Mouse (Mus musculus) layer of hippocampus, adult 9-10 months (tissue): ENCODE results near the gene Hspb8.
A peak's percentile ranks its signal among the peaks of the same experiment; 100 is the strongest.

Experiments used
- DNase-seq: peaks from one replicate; pipeline ENCODE4 v3.0.0; 2022; ENCODE audit warnings: low spot score

The Hspb8 gene

GRCm38 (mm10) chr5:116422699-116423201 lies at the start of gene Hspb8:
Gene Hspb8, minus strand, starts transcription at chr5:116422864.
- no peak for DNase-seq

- no peak for DNase-seq
Observed at GRCm38 (mm10) chr5:116461354-116462042, 38.8 kb upstream of the Hspb8 start.

- DNase-seq, result no peak
Observed at GRCm38 (mm10) chr5:116459970-116460369, 37.3 kb upstream of the Hspb8 start.

- DNase-seq, result no peak
Observed at GRCm38 (mm10) chr5:116457791-116458190, 35.1 kb upstream of the Hspb8 start.

- no peak for DNase-seq
Observed at GRCm38 (mm10) chr5:116456796-116457515, 34.3 kb upstream of the Hspb8 start.

GRCm38 (mm10) chr5:116453401-116453851 lies 30.8 kb upstream of the Hspb8 start:
- no peak for DNase-seq

GRCm38 (mm10) chr5:116450901-116451300 lies 28.2 kb upstream of the Hspb8 start:
- DNase-seq, result no peak

GRCm38 (mm10) chr5:116449522-116450225 lies 27.0 kb upstream of the Hspb8 start:
- no peak for DNase-seq

GRCm38 (mm10) chr5:116448409-116449191 lies 25.9 kb upstream of the Hspb8 start:
- DNase-seq, result no peak

- DNase-seq, result no peak
Observed at GRCm38 (mm10) chr5:116447821-116448350, 25.2 kb upstream of the Hspb8 start.

GRCm38 (mm10) chr5:116446552-116446951 lies 23.9 kb upstream of the Hspb8 start:
- no peak for DNase-seq

GRCm38 (mm10) chr5:116445634-116446367 lies 23.1 kb upstream of the Hspb8 start:
- DNase-seq, result no peak

- DNase-seq, result no peak
Observed at GRCm38 (mm10) chr5:116444517-116444916, 21.9 kb upstream of the Hspb8 start.

- DNase-seq, result peak; percentile 54
Observed at GRCm38 (mm10) chr5:116443459-116443940, 20.8 kb upstream of the Hspb8 start.

- DNase-seq, result peak; percentile 41
Observed at GRCm38 (mm10) chr5:116442697-116443458, 20.2 kb upstream of the Hspb8 start.

GRCm38 (mm10) chr5:116440251-116440650 lies 17.6 kb upstream of the Hspb8 start:
- no peak for DNase-seq

- no peak for DNase-seq
Observed at GRCm38 (mm10) chr5:116438328-116438727, 15.7 kb upstream of the Hspb8 start.

GRCm38 (mm10) chr5:116436117-116436516 lies 13.5 kb upstream of the Hspb8 start:
- DNase-seq, result no peak

- no peak for DNase-seq
Observed at GRCm38 (mm10) chr5:116434976-116435850, 12.5 kb upstream of the Hspb8 start.
